Mouse (Mus musculus): ENCODE measurements around the gene Cisd2. TPM values are rescaled to one million over a fixed set of nuclear protein-coding genes. Genes with fewer than 3 reads are reported as not detected.

The Cisd2 gene
- total RNA-seq (2021) = 10 to 100 TPM; 21.3 to 21.8 TPM
- long read RNA-seq, experiment 1, transcript Cisd2-201 (3 exons, 3,361 nt) = major isoform, 34 of 39 reads
- long read RNA-seq, experiment 1, partial matches to known transcripts = 0 of 39 reads
- long read RNA-seq, experiment 1, other reads (novel, unspliced or antisense) = 4 of 39 reads
- long read RNA-seq, experiment 2, transcript Cisd2-201 (3 exons, 3,361 nt) = major isoform, 32 of 35 reads
- long read RNA-seq, experiment 2, partial matches to known transcripts = 0 of 35 reads
- long read RNA-seq, experiment 2, other reads (novel, unspliced or antisense) = 1 of 35 reads

- no peak for DNase-seq
These were observed at the start of gene Cisd2 for GRCm38 (mm10) chr3:135423608-135424212. Gene Cisd2 (minus strand): TSS chr3:135423925.

- DNase-seq = no peak
These were observed 47.1 kb upstream of the Cisd2 start for GRCm38 (mm10) chr3:135470823-135471222.

- peak; percentile 59 for DNase-seq
These were observed 46.2 kb upstream of the Cisd2 start for GRCm38 (mm10) chr3:135469974-135470373.

- DNase-seq = no peak
These were observed 45.4 kb upstream of the Cisd2 start for GRCm38 (mm10) chr3:135469146-135469545.

- no peak for DNase-seq
These were observed 44.7 kb upstream of the Cisd2 start for GRCm38 (mm10) chr3:135468402-135468801.

GRCm38 (mm10) chr3:135458981-135459380 lies 35.3 kb upstream of the Cisd2 start:
- no peak for DNase-seq

- DNase-seq = no peak
These were observed 21.2 kb upstream of the Cisd2 start for GRCm38 (mm10) chr3:135444930-135445329.

GRCm38 (mm10) chr3:135440621-135441020 lies 16.9 kb upstream of the Cisd2 start:
- DNase-seq = no peak

GRCm38 (mm10) chr3:135440221-135440620 lies 16.5 kb upstream of the Cisd2 start:
- peak; percentile 17 for DNase-seq

GRCm38 (mm10) chr3:135439651-135440050 lies 15.9 kb upstream of the Cisd2 start:
- DNase-seq = no peak

GRCm38 (mm10) chr3:135438913-135439531 lies 15.3 kb upstream of the Cisd2 start:
- peak; percentile 81 for DNase-seq

GRCm38 (mm10) chr3:135438531-135438912 lies 14.8 kb upstream of the Cisd2 start:
- DNase-seq = peak; percentile 97

GRCm38 (mm10) chr3:135437758-135438495 lies 14.2 kb upstream of the Cisd2 start, which contains the start of gene Ube2d3:
Gene Ube2d3 (plus strand): TSS chr3:135438149.
- DNase-seq = peak; percentile 98

- DNase-seq = no peak
These were observed 13.3 kb upstream of the Cisd2 start for GRCm38 (mm10) chr3:135436901-135437616.

- peak; percentile 86 for DNase-seq
These were observed 693 bp downstream of the Cisd2 start for GRCm38 (mm10) chr3:135422856-135423607.

GRCm38 (mm10) chr3:135422232-135422855 lies 1.4 kb downstream of the Cisd2 start:
- no peak for DNase-seq

GRCm38 (mm10) chr3:135421310-135421594 lies 2.5 kb downstream of the Cisd2 start:
- no peak for DNase-seq

- no peak for DNase-seq
These were observed 3.0 kb downstream of the Cisd2 start for GRCm38 (mm10) chr3:135420542-135421309.

GRCm38 (mm10) chr3:135417799-135418198 lies 5.9 kb downstream of the Cisd2 start:
- no peak for DNase-seq

- no peak for DNase-seq
These were observed 6.5 kb downstream of the Cisd2 start for GRCm38 (mm10) chr3:135417245-135417644.
